Mouse (Mus musculus): ENCODE measurements around the gene Lrfn3. TPM values are rescaled to one million over a fixed set of nuclear protein-coding genes. Genes with fewer than 3 reads are reported as not detected.

The Lrfn3 gene
- total RNA-seq (2017), result not detected in 2 replicates

- ATAC-seq (replicated peaks; ENCODE audit: low read depth, poor library complexity, severe bottlenecking), result no peak
These were observed at the start of gene Lrfn3 for GRCm38 (mm10) chr7:30362652-30363343. Gene Lrfn3 (minus strand): TSS chr7:30362772.

GRCm38 (mm10) chr7:30411023-30411422, 48.5 kb upstream of the Lrfn3 start:
- ATAC-seq (replicated peaks; ENCODE audit: low read depth, poor library complexity, severe bottlenecking), result peak; percentile 27; the same call in 1 of the 2 replicates

GRCm38 (mm10) chr7:30409789-30410188, 47.2 kb upstream of the Lrfn3 start:
- ATAC-seq (replicated peaks; ENCODE audit: low read depth, poor library complexity, severe bottlenecking), result no peak

GRCm38 (mm10) chr7:30408639-30409038, 46.1 kb upstream of the Lrfn3 start:
- no peak for ATAC-seq (replicated peaks; ENCODE audit: low read depth, poor library complexity, severe bottlenecking)

GRCm38 (mm10) chr7:30402343-30402742, 39.8 kb upstream of the Lrfn3 start:
- ATAC-seq (replicated peaks; ENCODE audit: low read depth, poor library complexity, severe bottlenecking), result no peak

- no peak for ATAC-seq (replicated peaks; ENCODE audit: low read depth, poor library complexity, severe bottlenecking)
These were observed 37.1 kb upstream of the Lrfn3 start for GRCm38 (mm10) chr7:30399671-30400070.

GRCm38 (mm10) chr7:30394871-30395270, 32.3 kb upstream of the Lrfn3 start:
- peak; percentile 45; the same call in 1 of the 2 replicates for ATAC-seq (replicated peaks; ENCODE audit: low read depth, poor library complexity, severe bottlenecking)

- peak; percentile 94 for ATAC-seq (replicated peaks; ENCODE audit: low read depth, poor library complexity, severe bottlenecking)
These were observed 31.8 kb upstream of the Lrfn3 start for GRCm38 (mm10) chr7:30394379-30394778.

GRCm38 (mm10) chr7:30393631-30394030, 31.1 kb upstream of the Lrfn3 start:
- ATAC-seq (replicated peaks; ENCODE audit: low read depth, poor library complexity, severe bottlenecking), result no peak

GRCm38 (mm10) chr7:30392746-30393520, 30.4 kb upstream of the Lrfn3 start:
- ATAC-seq (replicated peaks; ENCODE audit: low read depth, poor library complexity, severe bottlenecking), result 0 out of 2 replicates have a peak, but pooled peaks have one; percentile 3

- ATAC-seq (replicated peaks; ENCODE audit: low read depth, poor library complexity, severe bottlenecking), result no peak
These were observed 21.5 kb upstream of the Lrfn3 start for GRCm38 (mm10) chr7:30384106-30384505.

GRCm38 (mm10) chr7:30380061-30380460, 17.5 kb upstream of the Lrfn3 start:
- no peak for ATAC-seq (replicated peaks; ENCODE audit: low read depth, poor library complexity, severe bottlenecking)

GRCm38 (mm10) chr7:30373501-30373962, 11.0 kb upstream of the Lrfn3 start:
- ATAC-seq (replicated peaks; ENCODE audit: low read depth, poor library complexity, severe bottlenecking), result peak; percentile 100

GRCm38 (mm10) chr7:30367466-30367865, 4.9 kb upstream of the Lrfn3 start:
- ATAC-seq (replicated peaks; ENCODE audit: low read depth, poor library complexity, severe bottlenecking), result no peak

GRCm38 (mm10) chr7:30363344-30363738, 769 bp upstream of the Lrfn3 start:
- ATAC-seq (replicated peaks; ENCODE audit: low read depth, poor library complexity, severe bottlenecking), result no peak

GRCm38 (mm10) chr7:30360028-30360427, 2.5 kb downstream of the Lrfn3 start:
- ATAC-seq (replicated peaks; ENCODE audit: low read depth, poor library complexity, severe bottlenecking), result no peak

GRCm38 (mm10) chr7:30359276-30359865, 3.2 kb downstream of the Lrfn3 start:
- no peak for ATAC-seq (replicated peaks; ENCODE audit: low read depth, poor library complexity, severe bottlenecking)

GRCm38 (mm10) chr7:30358378-30359186, 4.0 kb downstream of the Lrfn3 start:
- ATAC-seq (replicated peaks; ENCODE audit: low read depth, poor library complexity, severe bottlenecking), result no peak

GRCm38 (mm10) chr7:30354059-30354458, 8.5 kb downstream of the Lrfn3 start:
- ATAC-seq (replicated peaks; ENCODE audit: low read depth, poor library complexity, severe bottlenecking), result no peak

GRCm38 (mm10) chr7:30353279-30353822, 9.2 kb downstream of the Lrfn3 start:
- peak; percentile 74 for ATAC-seq (replicated peaks; ENCODE audit: low read depth, poor library complexity, severe bottlenecking)
